Mouse (Mus musculus): ENCODE results near the gene Morc1. TPM values are rescaled to one million over a fixed set of nuclear protein-coding genes. Genes with fewer than 3 reads are reported as not detected.

The Morc1 gene
- polyA plus RNA-seq, 1 experiment from 2014 or later, result not detected

- no peaks in the 10 kb centered on the region for H3K27me3 ChIP-seq (ENCODE audit: control insufficient read depth, insufficient read depth, low read length)
- H3K27ac ChIP-seq (ENCODE audit: low read depth, low read length), result no peak overlapping the region
- H3K4me1 ChIP-seq (ENCODE audit: control insufficient read depth, insufficient read depth, low read length), result no peaks in the 10 kb centered on the region
- no peak overlapping the region for H3K4me2 ChIP-seq (replicated peaks; ENCODE audit: low read depth, low read length)
- H3K36me3 ChIP-seq (ENCODE audit: control insufficient read depth, insufficient read depth, low read length), result no peaks in the 10 kb centered on the region
- H3K9ac ChIP-seq (ENCODE audit: low read depth, low read length), result no peak overlapping the region
- H3K4me3 ChIP-seq (ENCODE audit: low read length), result no peak overlapping the region
- no peak for ATAC-seq (ENCODE audit: low FRiP score, low TSS enrichment)
- WGBS, result 74% methylated on average over 4 of the region's 4 CpGs
- no peaks in the 10 kb centered on the region for H3K9me3 ChIP-seq (ENCODE audit: control insufficient read depth, low read length)
Measured at GRCm38 (mm10) chr16:48606476-48607038, 175.5 kb downstream of the Morc1 start.

GRCm38 (mm10) chr16:48608224-48608623 lies 177.2 kb downstream of the Morc1 start:
- ATAC-seq (ENCODE audit: low FRiP score, low TSS enrichment), result no peak
- Histone ChIP-seq H3K9me3 (ENCODE audit: control insufficient read depth, low read length) (no peaks in the 10 kb centered on the region), H3K9ac (ENCODE audit: low read depth, low read length) (no peak overlapping the region), H3K36me3 (ENCODE audit: control insufficient read depth, insufficient read depth, low read length) (no peaks in the 10 kb centered on the region), H3K4me1 (ENCODE audit: control insufficient read depth, insufficient read depth, low read length) (no peaks in the 10 kb centered on the region), H3K27ac (ENCODE audit: low read depth, low read length) (no peak overlapping the region), H3K27me3 (ENCODE audit: control insufficient read depth, insufficient read depth, low read length) (no peaks in the 10 kb centered on the region), H3K4me2 (replicated peaks; ENCODE audit: low read depth, low read length) (no peak overlapping the region), H3K4me3 (ENCODE audit: low read length) (no peak overlapping the region)
- WGBS, result 90% methylated on average over 3 of the region's 3 CpGs

- Histone ChIP-seq H3K27me3 (ENCODE audit: control insufficient read depth, insufficient read depth, low read length) (no peaks in the 10 kb centered on the region), H3K9me3 (ENCODE audit: control insufficient read depth, low read length) (no peaks in the 10 kb centered on the region), H3K36me3 (ENCODE audit: control insufficient read depth, insufficient read depth, low read length) (no peaks in the 10 kb centered on the region), H3K4me1 (ENCODE audit: control insufficient read depth, insufficient read depth, low read length) (no peaks in the 10 kb centered on the region), H3K27ac (ENCODE audit: low read depth, low read length) (no peak overlapping the region), H3K4me2 (replicated peaks; ENCODE audit: low read depth, low read length) (no peak overlapping the region), H3K9ac (ENCODE audit: low read depth, low read length) (no peak overlapping the region), H3K4me3 (ENCODE audit: low read length) (no peak overlapping the region)
- WGBS, result 74% methylated on average over 1 of the region's 1 CpGs
- ATAC-seq (ENCODE audit: low FRiP score, low TSS enrichment), result no peak
Measured at GRCm38 (mm10) chr16:48610866-48611265, 179.8 kb downstream of the Morc1 start.

GRCm38 (mm10) chr16:48611436-48611835 lies 180.4 kb downstream of the Morc1 start:
- Histone ChIP-seq H3K4me3 (ENCODE audit: low read length) (no peak overlapping the region), H3K4me1 (ENCODE audit: control insufficient read depth, insufficient read depth, low read length) (no peaks in the 10 kb centered on the region), H3K27ac (ENCODE audit: low read depth, low read length) (no peak overlapping the region), H3K27me3 (ENCODE audit: control insufficient read depth, insufficient read depth, low read length) (no peaks in the 10 kb centered on the region), H3K36me3 (ENCODE audit: control insufficient read depth, insufficient read depth, low read length) (no peaks in the 10 kb centered on the region), H3K9me3 (ENCODE audit: control insufficient read depth, low read length) (no peaks in the 10 kb centered on the region), H3K4me2 (replicated peaks; ENCODE audit: low read depth, low read length) (no peak overlapping the region), H3K9ac (ENCODE audit: low read depth, low read length) (no peak overlapping the region)
- WGBS, result 66% methylated on average over 2 of the region's 2 CpGs
- ATAC-seq (ENCODE audit: low FRiP score, low TSS enrichment), result no peak

- no peaks in the 10 kb centered on the region for H3K4me1 ChIP-seq (ENCODE audit: control insufficient read depth, insufficient read depth, low read length)
- ATAC-seq (ENCODE audit: low FRiP score, low TSS enrichment), result no peak
- H3K4me2 ChIP-seq (replicated peaks; ENCODE audit: low read depth, low read length), result no peak overlapping the region
- H3K9me3 ChIP-seq (ENCODE audit: control insufficient read depth, low read length), result no peaks in the 10 kb centered on the region
- no peak overlapping the region for H3K4me3 ChIP-seq (ENCODE audit: low read length)
- WGBS, result 34% methylated on average over 1 of the region's 1 CpGs
- H3K27ac ChIP-seq (ENCODE audit: low read depth, low read length), result no peak overlapping the region
- no peak overlapping the region for H3K9ac ChIP-seq (ENCODE audit: low read depth, low read length)
- H3K27me3 ChIP-seq (ENCODE audit: control insufficient read depth, insufficient read depth, low read length), result no peaks in the 10 kb centered on the region
- no peaks in the 10 kb centered on the region for H3K36me3 ChIP-seq (ENCODE audit: control insufficient read depth, insufficient read depth, low read length)
Measured at GRCm38 (mm10) chr16:48613783-48614182, 182.7 kb downstream of the Morc1 start.

GRCm38 (mm10) chr16:48620510-48620909 lies 189.5 kb downstream of the Morc1 start:
- no peaks in the 10 kb centered on the region for H3K9me3 ChIP-seq (ENCODE audit: control insufficient read depth, low read length)
- no peaks in the 10 kb centered on the region for H3K27me3 ChIP-seq (ENCODE audit: control insufficient read depth, insufficient read depth, low read length)
- ATAC-seq (ENCODE audit: low FRiP score, low TSS enrichment), result no peak
- H3K4me2 ChIP-seq (replicated peaks; ENCODE audit: low read depth, low read length), result no peak overlapping the region
- no peaks in the 10 kb centered on the region for H3K4me1 ChIP-seq (ENCODE audit: control insufficient read depth, insufficient read depth, low read length)
- H3K9ac ChIP-seq (ENCODE audit: low read depth, low read length), result no peak overlapping the region
- H3K36me3 ChIP-seq (ENCODE audit: control insufficient read depth, insufficient read depth, low read length), result no peaks in the 10 kb centered on the region
- WGBS, result 41% methylated on average over 8 of the region's 8 CpGs
- no peak overlapping the region for H3K4me3 ChIP-seq (ENCODE audit: low read length)
- no peak overlapping the region for H3K27ac ChIP-seq (ENCODE audit: low read depth, low read length)

- no peaks in the 10 kb centered on the region for H3K36me3 ChIP-seq (ENCODE audit: control insufficient read depth, insufficient read depth, low read length)
- ATAC-seq (ENCODE audit: low FRiP score, low TSS enrichment), result no peak
- H3K4me2 ChIP-seq (replicated peaks; ENCODE audit: low read depth, low read length), result no peak overlapping the region
- 37% methylated on average over 2 of the region's 2 CpGs for WGBS
- no peak overlapping the region for H3K27ac ChIP-seq (ENCODE audit: low read depth, low read length)
- H3K9me3 ChIP-seq (ENCODE audit: control insufficient read depth, low read length), result no peaks in the 10 kb centered on the region
- no peaks in the 10 kb centered on the region for H3K27me3 ChIP-seq (ENCODE audit: control insufficient read depth, insufficient read depth, low read length)
- no peaks in the 10 kb centered on the region for H3K4me1 ChIP-seq (ENCODE audit: control insufficient read depth, insufficient read depth, low read length)
- H3K9ac ChIP-seq (ENCODE audit: low read depth, low read length), result no peak overlapping the region
- no peak overlapping the region for H3K4me3 ChIP-seq (ENCODE audit: low read length)
Measured at GRCm38 (mm10) chr16:48621019-48621418, 190.0 kb downstream of the Morc1 start.

- WGBS, result 88% methylated on average over 1 of the region's 1 CpGs
- Histone ChIP-seq H3K9ac (ENCODE audit: low read depth, low read length) (no peak overlapping the region), H3K27me3 (ENCODE audit: control insufficient read depth, insufficient read depth, low read length) (no peaks in the 10 kb centered on the region), H3K4me1 (ENCODE audit: control insufficient read depth, insufficient read depth, low read length) (no peaks in the 10 kb centered on the region), H3K9me3 (ENCODE audit: control insufficient read depth, low read length) (no peaks in the 10 kb centered on the region), H3K4me3 (ENCODE audit: low read length) (no peak overlapping the region), H3K4me2 (replicated peaks; ENCODE audit: low read depth, low read length) (no peak overlapping the region), H3K27ac (ENCODE audit: low read depth, low read length) (no peak overlapping the region), H3K36me3 (ENCODE audit: control insufficient read depth, insufficient read depth, low read length) (no peaks in the 10 kb centered on the region)
- ATAC-seq (ENCODE audit: low FRiP score, low TSS enrichment), result no peak
Measured at GRCm38 (mm10) chr16:48623447-48623846, 192.4 kb downstream of the Morc1 start.

- H3K4me2 ChIP-seq (replicated peaks; ENCODE audit: low read depth, low read length), result no peak overlapping the region
- H3K4me1 ChIP-seq (ENCODE audit: control insufficient read depth, insufficient read depth, low read length), result no peaks in the 10 kb centered on the region
- H3K27me3 ChIP-seq (ENCODE audit: control insufficient read depth, insufficient read depth, low read length), result no peaks in the 10 kb centered on the region
- no peaks in the 10 kb centered on the region for H3K36me3 ChIP-seq (ENCODE audit: control insufficient read depth, insufficient read depth, low read length)
- no peak for ATAC-seq (ENCODE audit: low FRiP score, low TSS enrichment)
- H3K27ac ChIP-seq (ENCODE audit: low read depth, low read length), result no peak overlapping the region
- no peak overlapping the region for H3K4me3 ChIP-seq (ENCODE audit: low read length)
- 93% methylated on average over 3 of the region's 3 CpGs for WGBS
- no peak overlapping the region for H3K9ac ChIP-seq (ENCODE audit: low read depth, low read length)
- H3K9me3 ChIP-seq (ENCODE audit: control insufficient read depth, low read length), result no peaks in the 10 kb centered on the region
Measured at GRCm38 (mm10) chr16:48626186-48626585, 195.1 kb downstream of the Morc1 start.

Data from kidney, embryonic 14.5 days (tissue).